Mouse (Mus musculus) myocyte (in vitro differentiated cells): ENCODE results near the gene Dhx16.

Experiments
- E2F4 ChIP-seq: IDR thresholded peaks from one replicate; pipeline ENCODE4 v1.6.1; 2011; ENCODE audit warnings: mild to moderate bottlenecking, control low read depth, moderate library complexity; ENCODE audit not compliant: insufficient read depth
- POLR2A ChIP-seq: IDR thresholded peaks from one replicate; pipeline ENCODE4 v1.6.1; 2011; ENCODE audit warnings: low read depth, mild to moderate bottlenecking, control low read depth, moderate library complexity; ENCODE audit not compliant: insufficient read length
- POLR2AphosphoS2 ChIP-seq: IDR thresholded peaks from one replicate; pipeline ENCODE4 v1.6.1; 2011; ENCODE audit warnings: low read depth, control low read depth; ENCODE audit not compliant: insufficient read length
- TCF12 ChIP-seq: IDR thresholded peaks from one replicate; pipeline ENCODE4 v1.6.1; 2011; ENCODE audit warnings: mild to moderate bottlenecking, control low read depth; ENCODE audit not compliant: poor library complexity, insufficient read depth, severe bottlenecking
- USF1 ChIP-seq: IDR thresholded peaks from one replicate; pipeline ENCODE4 v1.6.1; 2011; ENCODE audit warnings: low read depth, mild to moderate bottlenecking, control low read depth, moderate library complexity

DNA sequence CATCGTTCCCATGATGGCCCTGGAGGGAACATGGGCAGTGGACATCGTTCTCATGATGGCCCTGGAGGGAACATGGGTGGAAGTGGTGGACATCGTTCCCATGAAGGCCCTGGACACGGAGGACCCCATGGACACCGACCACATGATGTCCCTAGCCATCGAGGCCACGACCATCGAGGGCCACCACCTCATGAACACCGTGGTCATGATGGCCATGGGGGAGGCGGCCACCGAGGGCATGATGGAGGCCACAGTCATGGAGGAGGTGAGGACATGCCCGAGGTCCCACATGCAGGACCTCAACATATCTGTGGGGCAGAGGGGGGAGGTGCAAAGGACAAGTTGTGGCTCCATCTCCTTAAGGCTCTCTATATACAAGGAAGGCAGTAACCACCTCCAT, 51.0 kb downstream of the Dhx16 start:
- TF ChIP-seq POLR2A (peak; percentile 2), USF1 (no peak), TCF12 (no peak), E2F4 (no peak), POLR2AphosphoS2 (peak; percentile 67)
